Mouse (Mus musculus) cerebral cortex, adult 2 months (tissue): ENCODE data around the gene Mob4.

Source experiments
- WGBS: fragments of 180-500 bp; shearing (Covaris S2); methylation state at CpG from one replicate; pipeline ENCODE4 v1.1.7; 2018; 5-methylcytosine and 5-hydroxymethylcytosine counted together

Mob4 gene

GRCm38 (mm10) chr1:55131424-55132014 is 488 bp downstream of the Mob4 start:
- under 1% methylated on average over 47 of the region's 47 CpGs for WGBS

- 42% methylated on average over 4 of the region's 4 CpGs for WGBS
These were observed 1.3 kb downstream of the Mob4 start for GRCm38 (mm10) chr1:55132308-55132707.

- 45% methylated on average over 2 of the region's 2 CpGs for WGBS
These were observed 2.1 kb downstream of the Mob4 start for GRCm38 (mm10) chr1:55133173-55133572.

GRCm38 (mm10) chr1:55134301-55134700 is 3.3 kb downstream of the Mob4 start:
- WGBS = 93% methylated on average over 3 of the region's 3 CpGs

GRCm38 (mm10) chr1:55135846-55136245 is 4.8 kb downstream of the Mob4 start:
- 98% methylated on average over 1 of the region's 1 CpGs for WGBS

- 97% methylated on average over 4 of the region's 4 CpGs for WGBS
These were observed 13.3 kb downstream of the Mob4 start for GRCm38 (mm10) chr1:55144338-55144737.

- 77% methylated on average over 7 of the region's 7 CpGs for WGBS
These were observed 14.5 kb downstream of the Mob4 start for GRCm38 (mm10) chr1:55145556-55145955.

GRCm38 (mm10) chr1:55157329-55157728 is 26.3 kb downstream of the Mob4 start:
- WGBS = 97% methylated on average over 4 of the region's 4 CpGs

GRCm38 (mm10) chr1:55158211-55158610 is 27.2 kb downstream of the Mob4 start:
- 47% methylated on average over 3 of the region's 3 CpGs for WGBS

- 48% methylated on average over 8 of the region's 8 CpGs for WGBS
These were observed 27.8 kb downstream of the Mob4 start for GRCm38 (mm10) chr1:55158821-55159220.

- 84% methylated on average over 3 of the region's 3 CpGs for WGBS
These were observed 29.2 kb downstream of the Mob4 start for GRCm38 (mm10) chr1:55160218-55160617.

- 44% methylated on average over 17 of the region's 17 CpGs for WGBS
These were observed 30.0 kb downstream of the Mob4 start for GRCm38 (mm10) chr1:55160831-55161638.

- 59% methylated on average over 7 of the region's 7 CpGs for WGBS
These were observed 30.9 kb downstream of the Mob4 start for GRCm38 (mm10) chr1:55161895-55162294.

- 79% methylated on average over 5 of the region's 5 CpGs for WGBS
These were observed 31.8 kb downstream of the Mob4 start for GRCm38 (mm10) chr1:55162781-55163180.

- WGBS = 61% methylated on average over 5 of the region's 5 CpGs
These were observed 33.0 kb downstream of the Mob4 start for GRCm38 (mm10) chr1:55164005-55164404.

- WGBS = 89% methylated on average over 4 of the region's 4 CpGs
These were observed 36.5 kb downstream of the Mob4 start for GRCm38 (mm10) chr1:55167560-55167959.

GRCm38 (mm10) chr1:55168591-55168990 is 37.6 kb downstream of the Mob4 start:
- WGBS = 98% methylated on average over 4 of the region's 4 CpGs

GRCm38 (mm10) chr1:55171361-55172325 is 40.6 kb downstream of the Mob4 start:
- 77% methylated on average over 22 of the region's 22 CpGs for WGBS

GRCm38 (mm10) chr1:55173720-55174557 is 42.9 kb downstream of the Mob4 start:
- WGBS = 74% methylated on average over 10 of the region's 10 CpGs

GRCm38 (mm10) chr1:55174558-55175034 is 43.6 kb downstream of the Mob4 start:
- 37% methylated on average over 3 of the region's 3 CpGs for WGBS
